Mouse (Mus musculus): ENCODE measurements around the gene Kmt2c.
A peak's percentile ranks its signal among the peaks of the same experiment; 100 is the strongest.
"Not testable (repeated sequence)": the region's sequence is repeated elsewhere in the genome, so short reads cannot be mapped to it uniquely, and the experiment has no call there.

Gene Kmt2c

DNA sequence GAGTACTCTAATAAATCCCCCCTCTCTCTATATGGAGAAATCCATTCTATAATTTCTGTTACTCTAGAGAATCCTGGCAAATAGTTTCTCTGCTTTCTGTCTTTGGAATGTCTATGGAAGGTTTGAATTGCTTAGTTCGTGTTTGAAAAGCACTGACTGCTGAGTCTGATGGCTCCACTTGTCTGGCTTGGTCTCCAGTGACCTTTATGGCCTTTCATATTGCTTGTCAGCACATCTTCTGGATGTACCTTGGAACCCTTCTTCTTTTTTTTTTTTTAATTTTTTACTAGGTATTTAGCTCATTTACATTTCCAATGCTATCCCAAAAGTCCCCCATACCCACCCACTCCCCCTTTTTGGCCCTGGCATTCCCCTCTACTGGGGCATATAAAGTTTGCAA, 274.2 kb downstream of the Kmt2c start:
- DNase-seq (ENCODE audit: low read depth in 2 of 2, low spot score in 2 of 2): not testable (repeated sequence)

DNA sequence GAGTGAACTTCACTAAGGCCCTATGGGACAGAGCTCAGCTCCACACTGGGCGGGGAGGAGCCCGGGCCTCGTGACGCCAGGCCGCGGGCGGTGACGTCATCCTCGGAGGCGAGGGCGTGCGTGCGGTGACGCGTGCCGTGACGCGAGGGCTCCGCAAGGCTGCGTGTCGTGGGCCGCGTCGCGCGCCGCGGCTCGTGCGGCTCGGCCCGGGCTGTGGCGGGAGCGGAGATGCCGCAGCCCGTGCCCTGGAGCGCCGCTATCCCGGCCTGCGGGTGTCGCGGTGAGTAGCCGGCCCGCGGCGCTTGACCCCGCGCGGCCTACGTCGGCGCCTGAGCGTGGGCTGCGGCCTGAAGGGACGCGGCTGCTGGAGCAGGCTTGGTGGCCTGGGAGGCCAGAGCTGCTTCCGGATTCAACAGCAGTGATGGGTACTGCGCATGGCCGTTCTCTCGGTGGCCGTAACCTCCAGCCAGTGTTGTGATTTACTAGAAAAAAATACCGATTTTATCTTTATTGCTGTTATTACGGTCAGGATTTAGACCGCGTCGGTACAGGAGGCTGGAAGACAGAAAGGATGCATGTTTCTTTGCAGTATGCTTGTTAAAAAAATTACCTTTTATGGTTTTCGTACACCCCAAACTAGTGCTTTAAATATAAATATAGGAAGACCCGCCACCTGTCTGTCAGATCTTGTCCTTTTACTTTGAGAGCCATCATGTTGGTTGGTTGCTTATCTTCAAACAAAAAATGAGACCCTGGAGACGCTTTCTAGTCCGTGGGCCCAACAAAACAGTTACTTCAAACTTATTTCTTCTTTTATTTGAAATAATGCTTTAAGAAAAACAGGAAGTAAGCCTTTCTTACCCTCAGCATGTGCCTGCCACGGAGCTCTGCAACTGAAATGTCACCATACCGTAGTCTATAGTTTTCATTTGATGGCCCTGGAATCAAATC, 275.6 kb downstream of the Kmt2c start, which contains the start of gene E130116L18Rik:
Gene E130116L18Rik (minus strand): TSS at position 402 of the 951 bp plus-strand sequence.
- peak; percentile 91 to 92 for DNase-seq (ENCODE audit: low read depth in 2 of 2, low spot score in 2 of 2)
